Mouse (Mus musculus) hindlimb bud, embryonic 11.5 days (tissue): ENCODE data around the gene Ttc17.

ENCODE experiments used
- DNase-seq: peaks from one replicate; pipeline ENCODE4 v3.0.0-alpha.2; 2012; ENCODE audit warnings: low read depth, low spot score; ENCODE audit errors: extremely low spot score

Gene Ttc17

DNA sequence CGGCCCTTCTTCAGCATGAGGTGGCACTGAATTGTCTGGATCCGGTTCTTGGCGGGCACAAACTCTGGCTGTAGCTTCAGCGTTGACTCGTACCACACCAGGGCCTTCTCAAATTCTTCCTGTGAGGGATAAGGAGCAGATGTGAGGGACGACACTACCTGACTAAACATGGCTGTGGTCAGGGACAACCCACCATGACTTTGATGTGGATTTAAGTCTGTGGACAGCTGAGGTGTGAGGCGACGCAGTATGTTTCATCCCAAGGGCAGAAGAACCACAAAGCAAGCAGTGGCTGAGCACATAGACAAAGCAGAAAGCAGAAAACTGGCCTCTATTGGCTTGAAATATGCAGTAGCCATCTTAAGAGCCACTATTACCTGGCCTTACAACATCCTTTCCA lies 104.7 kb downstream of the Ttc17 start:
- no peak for DNase-seq

- DNase-seq = no peak
Observed at GRCm38 (mm10) chr2:94297467-94297866, 109.0 kb downstream of the Ttc17 start.

DNA sequence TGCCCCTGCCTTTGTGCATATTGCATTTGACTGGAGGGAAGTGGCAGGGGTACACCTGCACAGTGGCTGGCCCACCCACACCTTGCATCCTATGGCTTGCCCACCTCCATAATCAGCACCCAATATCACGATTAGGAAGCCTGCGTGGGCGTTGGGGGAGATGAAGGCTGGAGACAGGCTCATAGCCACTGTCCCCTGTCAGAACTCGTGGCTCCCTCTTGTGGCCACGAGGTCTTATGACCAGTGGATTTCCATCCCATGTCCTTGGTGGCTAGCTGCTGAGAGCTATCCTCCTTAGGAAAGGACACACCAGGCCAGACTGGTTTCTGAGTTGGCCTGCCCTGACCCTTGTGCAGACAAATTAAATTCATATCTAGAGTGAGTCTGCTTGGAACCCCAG lies 116.0 kb downstream of the Ttc17 start:
- peak; percentile 54 for DNase-seq

GRCm38 (mm10) chr2:94289659-94290058 lies 116.8 kb downstream of the Ttc17 start:
- DNase-seq = no peak

DNA sequence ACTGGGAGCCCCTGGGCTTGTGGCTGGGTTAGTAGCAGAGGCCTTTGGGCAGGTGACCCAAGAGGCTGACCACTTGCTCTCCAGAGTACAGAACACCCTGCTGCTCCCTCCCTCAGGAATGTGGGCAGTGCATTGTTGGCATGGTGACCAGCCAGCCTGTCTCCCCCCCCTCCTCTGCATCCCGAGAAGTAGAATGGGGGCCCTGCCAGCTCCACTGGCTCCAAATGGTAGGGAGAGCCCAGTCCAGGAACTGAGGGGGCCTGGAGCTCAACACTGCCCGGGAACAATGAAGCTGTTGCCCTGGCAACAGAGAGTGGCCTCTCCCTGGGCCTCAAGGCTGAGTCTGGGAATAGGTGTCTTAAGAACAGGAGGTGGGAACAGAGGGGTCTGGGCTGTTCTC lies 117.3 kb downstream of the Ttc17 start:
- no peak for DNase-seq

DNA sequence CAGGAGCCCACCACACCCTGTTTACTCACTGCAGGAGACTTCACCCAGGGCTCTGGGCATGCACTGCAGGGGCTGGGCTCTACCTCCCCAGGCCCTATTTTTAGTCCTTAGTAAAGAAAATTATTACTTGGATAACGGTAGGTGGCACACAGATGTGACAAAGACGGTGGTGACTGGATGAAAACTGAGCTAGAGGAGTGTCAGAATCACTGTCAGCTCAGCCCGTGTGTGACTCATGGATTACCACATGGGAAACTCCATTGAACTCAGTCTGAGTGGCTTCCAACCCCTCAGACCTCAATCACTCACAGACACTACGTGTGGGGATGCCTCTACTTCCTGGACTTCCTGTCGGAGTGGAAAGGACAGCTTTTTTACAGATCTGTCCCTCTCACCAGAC lies 118.4 kb downstream of the Ttc17 start:
- DNase-seq = no peak

DNA sequence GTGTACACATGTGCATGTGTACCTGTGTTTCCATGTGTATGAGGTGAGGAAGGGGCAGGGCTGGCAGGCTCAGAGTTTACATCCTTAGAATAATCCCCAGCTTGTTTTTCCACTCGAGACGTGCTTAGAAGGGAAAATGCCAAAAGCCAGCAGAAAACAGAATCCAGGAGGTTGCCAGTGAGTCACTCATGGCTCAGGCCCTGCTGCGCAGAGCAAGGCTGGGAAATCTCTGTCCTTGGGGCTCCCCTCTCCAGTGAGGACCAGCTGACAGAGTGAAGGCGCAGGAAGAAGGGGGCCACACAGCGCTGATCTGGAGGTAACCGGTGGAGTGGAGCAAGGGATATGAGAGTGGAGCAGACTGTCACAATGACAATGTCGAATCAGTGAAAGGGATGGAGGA lies 119.1 kb downstream of the Ttc17 start:
- DNase-seq = no peak

GRCm38 (mm10) chr2:94283526-94283925 lies 123.0 kb downstream of the Ttc17 start:
- no peak for DNase-seq

- DNase-seq = no peak
Observed at GRCm38 (mm10) chr2:94279596-94279995, 126.9 kb downstream of the Ttc17 start.

DNA sequence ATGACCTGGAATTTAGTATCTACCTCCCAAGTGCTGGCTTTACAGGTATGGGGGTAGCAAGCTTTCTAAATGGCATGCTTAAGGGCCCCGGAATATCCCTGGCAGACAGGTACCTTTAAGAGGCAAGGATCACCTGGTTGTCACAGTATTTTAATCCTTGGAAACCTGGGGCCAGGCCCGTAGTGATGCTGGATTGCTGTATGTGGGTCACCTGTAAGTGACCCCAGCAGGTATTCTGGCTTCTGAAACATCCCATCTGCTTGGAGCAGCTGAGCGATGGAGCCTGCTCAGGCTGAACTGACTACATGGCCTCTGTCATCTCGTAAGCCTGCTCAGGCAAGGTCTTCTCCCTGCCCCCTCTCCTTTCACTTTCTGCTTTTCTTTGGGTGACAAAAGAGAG lies 130.4 kb downstream of the Ttc17 start:
- no peak for DNase-seq

DNA sequence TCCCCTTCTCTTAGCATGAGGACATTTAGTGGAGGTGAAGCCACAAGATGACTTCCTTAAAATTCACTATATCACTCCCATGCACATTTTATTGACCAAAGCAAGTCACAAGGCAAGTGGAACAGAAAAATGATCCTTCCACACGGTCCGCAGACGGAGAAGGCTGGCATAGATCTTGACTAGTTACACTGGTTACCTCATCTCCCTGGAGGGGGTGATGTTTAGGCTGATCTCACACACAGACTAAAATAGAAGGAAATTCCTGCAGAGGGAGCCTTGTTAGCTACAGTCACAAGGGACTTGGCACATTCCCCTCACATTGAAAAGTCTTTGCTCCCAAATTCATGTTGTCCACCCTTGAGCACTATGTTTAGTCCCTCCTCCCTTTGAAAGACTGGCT lies 130.8 kb downstream of the Ttc17 start:
- DNase-seq = no peak

DNA sequence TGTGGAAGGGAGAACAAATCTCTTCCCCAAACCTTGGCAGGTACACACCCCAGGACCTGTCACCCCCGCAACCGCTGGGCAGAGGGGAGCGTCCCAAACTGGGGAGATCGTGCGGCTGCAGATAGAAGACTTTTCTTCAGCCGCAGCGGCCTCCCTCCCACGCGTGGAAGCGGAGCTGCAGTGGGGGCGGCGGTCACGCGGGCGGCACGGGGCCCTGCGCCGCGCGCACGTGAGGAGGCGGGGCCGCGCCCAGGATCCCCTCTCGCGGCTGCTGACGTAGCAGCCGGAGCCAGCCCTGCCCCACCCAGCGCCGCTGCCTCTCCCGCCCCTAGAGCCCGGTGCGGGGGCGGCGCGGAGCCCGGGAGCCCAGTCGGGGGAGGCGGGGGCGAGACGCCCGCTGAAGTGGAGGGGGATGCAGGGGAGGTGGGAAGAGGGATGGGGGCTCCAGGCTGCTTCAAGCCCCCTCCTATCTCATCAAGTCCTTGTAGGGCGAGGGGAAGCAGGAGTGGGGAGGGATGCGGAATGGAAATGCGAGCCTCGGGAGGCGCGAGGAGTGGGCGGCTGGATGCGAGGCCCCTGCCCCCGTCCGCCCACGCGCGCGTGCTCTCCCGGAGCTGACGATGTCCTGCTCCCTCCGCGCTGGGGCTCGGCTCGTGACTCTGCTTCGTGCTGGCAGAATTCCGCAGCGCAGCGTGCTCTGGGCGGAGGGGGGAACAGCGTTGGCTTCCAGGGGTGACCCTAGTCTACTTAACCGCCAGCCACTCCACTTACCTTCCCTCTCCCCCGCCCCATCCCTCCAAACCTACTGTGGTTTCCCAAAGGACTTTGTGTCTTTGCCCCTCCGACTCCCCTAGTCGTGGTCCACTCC lies 133.1 kb downstream of the Ttc17 start:
- DNase-seq = no peak

DNA sequence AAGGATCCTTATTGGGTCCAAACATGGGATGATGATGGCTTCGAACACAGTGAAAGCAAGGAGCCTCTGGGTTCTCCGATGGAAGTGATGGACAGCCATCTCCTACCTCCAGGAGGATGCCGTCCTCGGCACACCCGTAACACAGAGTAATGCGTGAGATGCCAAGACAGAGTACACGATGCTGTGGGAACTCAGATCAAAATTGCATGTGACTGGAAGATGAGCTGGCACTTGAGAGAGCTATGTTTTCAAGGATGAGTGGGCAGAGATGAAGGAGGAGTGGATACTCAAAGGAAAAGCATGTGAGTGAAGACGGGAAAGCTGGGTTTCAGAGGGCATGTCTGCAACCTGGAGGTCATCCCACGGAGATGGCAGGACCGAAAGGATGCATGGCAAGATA lies 135.3 kb downstream of the Ttc17 start:
- DNase-seq = no peak

- DNase-seq = no peak
Observed at GRCm38 (mm10) chr2:94268835-94269234, 137.7 kb downstream of the Ttc17 start.

- no peak for DNase-seq
Observed at GRCm38 (mm10) chr2:94267213-94267850, 139.2 kb downstream of the Ttc17 start.

- no peak for DNase-seq
Observed at GRCm38 (mm10) chr2:94266381-94267160, 139.9 kb downstream of the Ttc17 start.

DNA sequence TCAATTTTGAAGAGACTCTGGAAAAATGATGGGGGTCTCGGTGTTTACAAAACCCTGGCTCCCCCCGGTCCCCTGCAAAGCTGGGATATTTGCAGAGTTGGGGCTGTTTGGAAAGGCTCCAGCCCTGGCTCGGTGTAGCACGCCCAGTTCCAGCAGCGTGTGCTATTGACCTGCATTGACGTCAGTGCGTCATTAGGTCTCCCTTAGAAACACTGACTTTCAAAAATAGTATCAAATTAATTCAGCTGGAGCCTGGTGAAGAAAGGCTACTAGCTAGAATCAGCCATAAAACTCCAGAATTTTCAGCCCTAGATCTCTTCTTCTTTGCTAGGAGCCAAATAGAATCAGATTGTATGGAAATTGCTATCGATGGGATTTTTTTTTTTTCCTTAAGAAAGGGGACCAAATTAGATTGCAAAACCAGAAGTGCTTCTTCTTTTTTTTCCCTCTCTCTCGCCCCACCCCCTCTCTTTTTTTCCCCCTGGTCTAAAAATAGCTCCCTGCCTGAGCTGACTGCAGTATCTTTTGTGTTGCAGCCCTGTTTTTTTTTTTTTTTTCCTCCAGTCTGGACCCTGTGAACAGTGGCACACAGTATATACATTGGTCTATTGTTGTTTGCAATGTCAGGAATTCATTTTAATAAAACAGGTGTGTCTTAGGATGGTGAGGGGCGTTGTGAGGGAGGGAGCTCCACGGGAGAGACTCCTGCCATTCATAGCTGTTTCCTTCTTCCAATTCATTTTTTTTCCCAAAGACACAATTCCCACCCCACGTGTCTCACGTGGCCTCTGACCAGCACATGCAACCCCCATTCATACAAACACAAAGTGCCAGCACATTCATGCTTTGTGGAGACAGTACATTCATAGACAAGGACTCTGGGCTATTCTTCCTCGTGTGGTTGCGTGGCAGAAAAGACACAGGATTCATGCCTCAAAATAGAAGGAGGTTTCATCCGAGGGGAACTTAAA lies 141.0 kb downstream of the Ttc17 start:
- DNase-seq = no peak

GRCm38 (mm10) chr2:94264631-94265098 lies 141.8 kb downstream of the Ttc17 start:
- no peak for DNase-seq

GRCm38 (mm10) chr2:94264006-94264405 lies 142.5 kb downstream of the Ttc17 start:
- no peak for DNase-seq

GRCm38 (mm10) chr2:94263530-94263937 lies 143.0 kb downstream of the Ttc17 start:
- no peak for DNase-seq
